ENCODE assay signal across 8 mouse cellular contexts in the genomic region with DNA sequence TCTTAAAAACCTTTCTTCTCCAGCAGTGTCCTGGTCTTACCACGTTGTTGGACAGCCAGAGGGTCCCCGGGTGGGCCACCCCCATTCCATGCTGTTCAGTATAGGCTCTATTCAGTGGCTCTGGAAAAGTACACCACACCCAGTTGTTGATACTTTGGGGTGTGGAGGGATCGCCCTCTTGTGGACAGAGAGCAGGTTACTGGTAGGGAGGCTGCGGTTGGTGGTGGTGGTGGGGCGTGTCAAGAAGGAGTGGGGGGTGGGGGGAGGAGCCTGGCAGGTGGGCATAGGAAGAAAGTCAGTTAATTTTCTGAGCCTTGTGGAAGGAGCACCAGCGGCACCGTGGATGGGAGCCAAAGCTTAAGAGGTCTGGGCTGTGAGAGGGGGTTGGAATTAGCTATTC. TPM values are rescaled to one million over a fixed set of nuclear protein-coding genes. Genes with fewer than 3 reads are reported as not detected.
DNase-seq lines count a peak whose midpoint lies in the region; ATAC-seq and TF ChIP-seq lines count a peak whose summit lies in the region.

No protein-coding gene starts in this region.

- no peaks in the 10 kb centered on the region for H3K36me3 ChIP-seq in heart, embryonic 12.5 days
- no peaks in the 10 kb centered on the region for H3K36me3 ChIP-seq in kidney, postnatal 0 days (ENCODE audit: insufficient read depth, low read length)
- no peaks in the 10 kb centered on the region for H3K36me3 ChIP-seq in liver, embryonic 11.5 days (ENCODE audit: control insufficient read depth, insufficient read depth, low read length)
- H3K36me3 ChIP-seq in stomach, postnatal 0 days (ENCODE audit: control insufficient read depth, insufficient read depth, low read length): no peaks in the 10 kb centered on the region

- no peak overlapping the region for H3K27ac ChIP-seq in bone marrow, adult 2 months (ENCODE audit: control insufficient read depth, insufficient read depth, low read depth, low read length, poor library complexity)
- H3K27ac ChIP-seq in embryonic fibroblast, embryonic 13.5 days (ENCODE audit: insufficient read depth, low read length): peak overlapping the region; percentile 82
- H3K27ac ChIP-seq in heart, embryonic 12.5 days (ENCODE audit: poor library complexity, severe bottlenecking): no peak overlapping the region
- H3K27ac ChIP-seq in kidney, postnatal 0 days: no peak overlapping the region
- no peak overlapping the region for H3K27ac ChIP-seq in liver, embryonic 11.5 days (ENCODE audit: low read depth, low read length)
- peak overlapping the region; percentile 92 for H3K27ac ChIP-seq in stomach, postnatal 0 days (replicated peaks)

- peak; percentile 81 for TF ChIP-seq CTCF in bone marrow, adult 2 months (IDR thresholded peaks at IDR 0.05; ENCODE audit: control insufficient read depth, insufficient read depth, low read length)
- peak; percentile 67; the same call in 1 of the 2 replicates for TF ChIP-seq CTCF in embryonic fibroblast, embryonic 13.5 days (IDR thresholded peaks at IDR 0.05; ENCODE audit: borderline replicate concordance, insufficient read depth, low read length)
- peak; percentile 88 for TF ChIP-seq CTCF in kidney, postnatal 0 days (IDR thresholded peaks at IDR 0.05; ENCODE audit: low read depth)
- TF ChIP-seq CTCF in stomach, postnatal 0 days (IDR thresholded peaks at IDR 0.05; ENCODE audit: low read depth): peak; percentile 94

- H3K9ac ChIP-seq in heart, embryonic 12.5 days: no peak overlapping the region
- no peak overlapping the region for H3K9ac ChIP-seq in kidney, postnatal 0 days (ENCODE audit: low read depth, low read length)
- no peak overlapping the region for H3K9ac ChIP-seq in liver, embryonic 11.5 days (ENCODE audit: low read depth, low read length)
- H3K9ac ChIP-seq in stomach, postnatal 0 days (ENCODE audit: low read length): no peak overlapping the region

- no peaks in the 10 kb centered on the region for H3K9me3 ChIP-seq in heart, embryonic 12.5 days (replicated peaks)
- no peaks in the 10 kb centered on the region for H3K9me3 ChIP-seq in kidney, postnatal 0 days (replicated peaks; ENCODE audit: low read length)
- no peaks in the 10 kb centered on the region for H3K9me3 ChIP-seq in liver, embryonic 11.5 days (ENCODE audit: control insufficient read depth, low read length)
- H3K9me3 ChIP-seq in stomach, postnatal 0 days (ENCODE audit: control insufficient read depth, low read length): no peaks in the 10 kb centered on the region

- under 1% methylated on average over 7 of the region's 7 CpGs for WGBS in bone marrow, adult 2 months
- 9% methylated on average over 7 of the region's 7 CpGs for WGBS in heart, embryonic 12.5 days
- WGBS in kidney, postnatal 0 days: 5% methylated on average over 7 of the region's 7 CpGs
- WGBS in liver, embryonic 11.5 days: 9% methylated on average over 7 of the region's 7 CpGs
- 4% methylated on average over 7 of the region's 7 CpGs for WGBS in stomach, postnatal 0 days

- H3K27me3 ChIP-seq in heart, embryonic 12.5 days (replicated peaks): peaks cover 6% of the 10 kb centered on the region; the same call in 1 of the 2 replicates
- H3K27me3 ChIP-seq in kidney, postnatal 0 days (ENCODE audit: insufficient read depth, low read length): no peaks in the 10 kb centered on the region
- no peaks in the 10 kb centered on the region for H3K27me3 ChIP-seq in liver, embryonic 11.5 days (replicated peaks; ENCODE audit: control insufficient read depth, insufficient read depth, low read length)
- H3K27me3 ChIP-seq in stomach, postnatal 0 days (ENCODE audit: control insufficient read depth, insufficient read depth, low read length): no peaks in the 10 kb centered on the region

- TF ChIP-seq POLR2A in bone marrow, adult 2 months (IDR thresholded peaks at IDR 0.05; ENCODE audit: borderline replicate concordance, control insufficient read depth, low read depth, low read length): no peak
- peak; percentile 43; the same call in 1 of the 2 replicates for TF ChIP-seq POLR2A in embryonic fibroblast, embryonic 13.5 days (IDR thresholded peaks at IDR 0.05; ENCODE audit: low read depth, low read length)

- H3K4me3 ChIP-seq in bone marrow, adult 2 months (replicated peaks; ENCODE audit: control insufficient read depth, low read depth, low read length): peak overlapping the region; percentile 63
- H3K4me3 ChIP-seq in embryonic fibroblast, embryonic 13.5 days (ENCODE audit: insufficient read depth, low read length): peak overlapping the region; percentile 92
- H3K4me3 ChIP-seq in heart, embryonic 12.5 days: no peak overlapping the region
- H3K4me3 ChIP-seq in kidney, postnatal 0 days (replicated peaks; ENCODE audit: low read depth, low read length): no peak overlapping the region
- no peak overlapping the region for H3K4me3 ChIP-seq in liver, embryonic 11.5 days (ENCODE audit: low read depth, low read length)
- peak overlapping the region; percentile 46; the same call in 1 of the 2 replicates for H3K4me3 ChIP-seq in stomach, postnatal 0 days (ENCODE audit: low read depth, low read length)

- peaks cover 1% of the 10 kb centered on the region; the same call in 1 of the 2 replicates for H3K4me1 ChIP-seq in bone marrow, adult 2 months (ENCODE audit: control insufficient read depth, insufficient read depth, low read length)
- H3K4me1 ChIP-seq in embryonic fibroblast, embryonic 13.5 days (ENCODE audit: control insufficient read depth, insufficient read depth, low read length): 0 out of 2 replicates have a peak, but pooled peaks cover 9% of the 10 kb centered on the region
- peaks cover 11% of the 10 kb centered on the region for H3K4me1 ChIP-seq in heart, embryonic 12.5 days (replicated peaks)
- peaks cover 8% of the 10 kb centered on the region for H3K4me1 ChIP-seq in kidney, postnatal 0 days (replicated peaks; ENCODE audit: insufficient read depth, low read length)
- 0 out of 2 replicates have a peak, but pooled peaks cover 3% of the 10 kb centered on the region for H3K4me1 ChIP-seq in liver, embryonic 11.5 days (replicated peaks; ENCODE audit: control insufficient read depth, insufficient read depth, low read length)
- peaks cover 5% of the 10 kb centered on the region for H3K4me1 ChIP-seq in stomach, postnatal 0 days (replicated peaks; ENCODE audit: control insufficient read depth, insufficient read depth)

- DNase-seq in CD4-positive helper T cell, adult 2 months (ENCODE audit: low read depth, low spot score): peak; percentile 84
- peak; percentile 93 for DNase-seq in kidney, postnatal 0 days (ENCODE audit: low spot score)
- DNase-seq in liver, embryonic 11.5 days (ENCODE audit: low spot score): peak; percentile 56
- peak; percentile 75 to 82 for DNase-seq in natural killer cell, adult 2 months (ENCODE audit: low spot score in 2 of 2)
- DNase-seq in stomach, postnatal 0 days (ENCODE audit: low spot score): peak; percentile 89

- no peak for TF ChIP-seq EP300 in stomach, postnatal 0 days (optimal IDR thresholded peaks at IDR 0.05)

- ATAC-seq in heart, embryonic 12.5 days (ENCODE audit: insufficient number of reproducible peaks, low FRiP score): 0 out of 2 replicates have a peak, but pooled peaks have one; percentile 5
- ATAC-seq in kidney, postnatal 0 days (replicated peaks; ENCODE audit: low FRiP score, low read depth): peak; percentile 77
- peak; percentile 53 for ATAC-seq in liver, embryonic 11.5 days (replicated peaks; ENCODE audit: low FRiP score)
- peak; percentile 72 for ATAC-seq in stomach, postnatal 0 days (ENCODE audit: low FRiP score, low TSS enrichment)

- 0 out of 2 replicates have a peak overlapping the region, but pooled peaks have one; percentile 19 for H3K4me2 ChIP-seq in heart, embryonic 12.5 days
- H3K4me2 ChIP-seq in kidney, postnatal 0 days (ENCODE audit: low read length): peak overlapping the region; percentile 72; the same call in 1 of the 2 replicates
- no peak overlapping the region for H3K4me2 ChIP-seq in liver, embryonic 11.5 days
- peak overlapping the region; percentile 64 for H3K4me2 ChIP-seq in stomach, postnatal 0 days (replicated peaks; ENCODE audit: low read depth)

RNA-seq across cellular contexts. Expression of a gene that starts 2.7 kb away (rescaled TPM):
- 391 and 969 TPM in 2 replicates for polyA plus RNA-seq in bone marrow, adult 2 months (2011; ENCODE audit: insufficient read depth, insufficient read length, low replicate concordance, missing spikeins)
- polyA plus RNA-seq in embryonic fibroblast, embryonic 13.5 days (2011; ENCODE audit: insufficient read length, low read depth, missing spikeins): 3,458 and 7,173 TPM in 2 replicates
- 36.1 and 38.4 TPM in 2 replicates for polyA plus RNA-seq in heart, embryonic 12.5 days (2016; fragmentation: Nextera tagmentation; extraction: Ambion mirVana)
- polyA plus RNA-seq in kidney, postnatal 0 days (2015; fragmentation: Nextera tagmentation; extraction: Ambion mirVana): 395 and 525 TPM in 2 replicates
- 13.9 and 14.6 TPM in 2 replicates for polyA plus RNA-seq in liver, embryonic 11.5 days (2014; fragmentation: Nextera tagmentation; extraction: Ambion mirVana)
- polyA plus RNA-seq in stomach, postnatal 0 days (2015; fragmentation: Nextera tagmentation; extraction: Ambion mirVana): 3,650 and 3,685 TPM in 2 replicates

RNA-seq across cellular contexts. Expression of a gene that starts 7.1 kb away (rescaled TPM):
- polyA plus RNA-seq in bone marrow, adult 2 months (2011; ENCODE audit: insufficient read depth, insufficient read length, low replicate concordance, missing spikeins): not detected in 2 replicates
- polyA plus RNA-seq in embryonic fibroblast, embryonic 13.5 days (2011; ENCODE audit: insufficient read length, low read depth, missing spikeins): not detected in 2 replicates
- not detected in 2 replicates for polyA plus RNA-seq in heart, embryonic 12.5 days (2016; fragmentation: Nextera tagmentation; extraction: Ambion mirVana)
- 0.77 and 1.4 TPM in 2 replicates for polyA plus RNA-seq in kidney, postnatal 0 days (2015; fragmentation: Nextera tagmentation; extraction: Ambion mirVana)
- polyA plus RNA-seq in liver, embryonic 11.5 days (2014; fragmentation: Nextera tagmentation; extraction: Ambion mirVana): not detected in 2 replicates
- 9.6 and 10.5 TPM in 2 replicates for polyA plus RNA-seq in stomach, postnatal 0 days (2015; fragmentation: Nextera tagmentation; extraction: Ambion mirVana)

RNA-seq across cellular contexts. Expression of a gene that starts 11.8 kb away (rescaled TPM):
- 71.4 and 238 TPM in 2 replicates for polyA plus RNA-seq in bone marrow, adult 2 months (2011; ENCODE audit: insufficient read depth, insufficient read length, low replicate concordance, missing spikeins)
- polyA plus RNA-seq in embryonic fibroblast, embryonic 13.5 days (2011; ENCODE audit: insufficient read length, low read depth, missing spikeins): 454 and 1,115 TPM in 2 replicates
- 1.9 and 2.1 TPM in 2 replicates for polyA plus RNA-seq in heart, embryonic 12.5 days (2016; fragmentation: Nextera tagmentation; extraction: Ambion mirVana)
- polyA plus RNA-seq in kidney, postnatal 0 days (2015; fragmentation: Nextera tagmentation; extraction: Ambion mirVana): 11.5 and 18.3 TPM in 2 replicates
- 0.69 and 0.77 TPM in 2 replicates for polyA plus RNA-seq in liver, embryonic 11.5 days (2014; fragmentation: Nextera tagmentation; extraction: Ambion mirVana)
- 12.1 and 17.4 TPM in 2 replicates for polyA plus RNA-seq in stomach, postnatal 0 days (2015; fragmentation: Nextera tagmentation; extraction: Ambion mirVana)

RNA-seq across cellular contexts. Expression of a gene that starts 13.7 kb away (rescaled TPM):
- polyA plus RNA-seq in bone marrow, adult 2 months (2011; ENCODE audit: insufficient read depth, insufficient read length, low replicate concordance, missing spikeins): not detected in 2 replicates
- 3.5 TPM in 1 of 2 replicates, not detected in the other for polyA plus RNA-seq in embryonic fibroblast, embryonic 13.5 days (2011; ENCODE audit: insufficient read length, low read depth, missing spikeins)
- polyA plus RNA-seq in heart, embryonic 12.5 days (2016; fragmentation: Nextera tagmentation; extraction: Ambion mirVana): not detected in 2 replicates
- polyA plus RNA-seq in kidney, postnatal 0 days (2015; fragmentation: Nextera tagmentation; extraction: Ambion mirVana): not detected in 2 replicates
- not detected in 2 replicates for polyA plus RNA-seq in liver, embryonic 11.5 days (2014; fragmentation: Nextera tagmentation; extraction: Ambion mirVana)
- polyA plus RNA-seq in stomach, postnatal 0 days (2015; fragmentation: Nextera tagmentation; extraction: Ambion mirVana): not detected in 2 replicates

RNA-seq across cellular contexts. Expression of a gene that starts 25.4 kb away (rescaled TPM):
- not detected in 2 replicates for polyA plus RNA-seq in bone marrow, adult 2 months (2011; ENCODE audit: insufficient read depth, insufficient read length, low replicate concordance, missing spikeins)
- not detected in 2 replicates for polyA plus RNA-seq in embryonic fibroblast, embryonic 13.5 days (2011; ENCODE audit: insufficient read length, low read depth, missing spikeins)
- not detected in 2 replicates for polyA plus RNA-seq in heart, embryonic 12.5 days (2016; fragmentation: Nextera tagmentation; extraction: Ambion mirVana)
- polyA plus RNA-seq in kidney, postnatal 0 days (2015; fragmentation: Nextera tagmentation; extraction: Ambion mirVana): not detected in 2 replicates
- polyA plus RNA-seq in liver, embryonic 11.5 days (2014; fragmentation: Nextera tagmentation; extraction: Ambion mirVana): not detected in 2 replicates
- 0.65 and 1.2 TPM in 2 replicates for polyA plus RNA-seq in stomach, postnatal 0 days (2015; fragmentation: Nextera tagmentation; extraction: Ambion mirVana)

Comparison
In these comparisons a context has a peak if more than half of its experiments do, and no peak if none do; other contexts are left out.
1. H3K27ac ChIP-seq: peak in embryonic fibroblast, embryonic 13.5 days (single experiment) and stomach, postnatal 0 days (single experiment); none in bone marrow, adult 2 months (single experiment), heart, embryonic 12.5 days (single experiment), kidney, postnatal 0 days (single experiment) and liver, embryonic 11.5 days (single experiment).
2. H3K4me3 ChIP-seq: peak in bone marrow, adult 2 months (single experiment), embryonic fibroblast, embryonic 13.5 days (single experiment) and stomach, postnatal 0 days (single experiment); none in heart, embryonic 12.5 days (single experiment), kidney, postnatal 0 days (single experiment) and liver, embryonic 11.5 days (single experiment).
3. ATAC-seq: peak in every context shown above with its lines; median percentile 77 in kidney, postnatal 0 days; 72 in stomach, postnatal 0 days; 53 in liver, embryonic 11.5 days; 5 in heart, embryonic 12.5 days.
4. Peak in every context shown above with its lines, with median percentiles within 50 percentile points of each other: DNase-seq and CTCF ChIP-seq.